Mouse (Mus musculus) midbrain, embryonic 11.5 days (tissue): ENCODE data around the gene Emp2. TPM values are rescaled to one million over a fixed set of nuclear protein-coding genes. Genes with fewer than 3 reads are reported as not detected.
A peak's percentile ranks its signal among the peaks of the same experiment; 100 is the strongest.

ENCODE experiments used
- ATAC-seq: fragments of 200-750 bp; cut with Nextera tagmentation; 2 replicates; pipeline ENCODE4 v1.8.0; 2017; ENCODE audit warnings: moderate TSS enrichment, moderate library complexity; ENCODE audit not compliant: low FRiP score
- DNase-seq: peaks from one replicate; pipeline ENCODE4 v3.0.0; 2015; ENCODE audit warnings: low spot score; ENCODE audit errors: missing footprints
- H3K27ac ChIP-seq: fragments of 300-500 bp; sonication (generic); 2 replicates; pipeline ENCODE4 v1.5.1; 2014; ENCODE audit warnings: low read depth, low read length
- H3K27me3 ChIP-seq: fragments of 300-500 bp; sonication (generic); 2 replicates; pipeline ENCODE4 v1.6.1; 2014; ENCODE audit warnings: mild to moderate bottlenecking, low read length, moderate library complexity, mixed read lengths; ENCODE audit not compliant: control insufficient read depth, insufficient read depth
- H3K36me3 ChIP-seq: fragments of 300-500 bp; sonication (generic); 2 replicates; pipeline ENCODE4 v1.6.1; 2014; ENCODE audit warnings: mild to moderate bottlenecking, low read length, moderate library complexity, mixed read lengths; ENCODE audit not compliant: control insufficient read depth, insufficient read depth
- H3K4me1 ChIP-seq: fragments of 300-500 bp; sonication (generic); 2 replicates; pipeline ENCODE4 v1.6.1; 2014; ENCODE audit warnings: low read length; ENCODE audit not compliant: control insufficient read depth, insufficient read depth
- H3K4me2 ChIP-seq: fragments of 300-500 bp; sonication (generic); 2 replicates; pipeline ENCODE4 v1.6.1; 2014; ENCODE audit warnings: mild to moderate bottlenecking, moderate library complexity
- H3K4me3 ChIP-seq: fragments of 300-500 bp; sonication (generic); 2 replicates; pipeline ENCODE4 v1.5.1; 2014; ENCODE audit warnings: low read depth, low read length
- H3K9ac ChIP-seq: fragments of 300-500 bp; sonication (generic); 2 replicates; pipeline ENCODE4 v1.6.1; 2014; ENCODE audit warnings: low read length
- H3K9me3 ChIP-seq: fragments of 300-500 bp; sonication (generic); 2 replicates; pipeline ENCODE4 v1.6.1; 2016; ENCODE audit warnings: low read length; ENCODE audit not compliant: control insufficient read depth
- WGBS: fragments of 180-500 bp; shearing (Covaris S2); extraction: QIAGEN DNeasy Blood & Tissue Kit; methylation state at CpG from one replicate; pipeline ENCODE4 v1.1.7; 2014; 5-methylcytosine and 5-hydroxymethylcytosine counted together
- polyA plus RNA-seq: library from polyadenylated mRNA; unstranded; fragments of >200 nt; fragmentation: Nextera tagmentation; extraction: Ambion mirVana; gene quantifications from 2 replicates; pipeline ENCODE4 v1.2.1, GENCODE M21; 2014

The Emp2 gene
- 3.2 and 4.3 TPM in 2 replicates for polyA plus RNA-seq

- H3K4me1 ChIP-seq: no peaks in the 10 kb centered on the region
- H3K4me3 ChIP-seq: peak within 1 kb of the TSS; percentile 43
- H3K27me3 ChIP-seq: peaks cover 10% of the 10 kb centered on the region
- no peak within 1 kb of the TSS for H3K27ac ChIP-seq
- DNase-seq: peak; percentile 93
- peak within 1 kb of the TSS; percentile 85 for H3K4me2 ChIP-seq
- no peaks in the 10 kb centered on the region for H3K36me3 ChIP-seq
- under 1% methylated on average over 39 of the region's 40 CpGs for WGBS
- no peaks in the 10 kb centered on the region for H3K9me3 ChIP-seq
- ATAC-seq: peak; percentile 87
- peak within 1 kb of the TSS; percentile 66 for H3K9ac ChIP-seq
Observed at GRCm38 (mm10) chr16:10313646-10314088, at the start of gene Emp2. Emp2 (minus strand) TSS chr16:10313968.

GRCm38 (mm10) chr16:10363061-10363460 lies 49.3 kb upstream of the Emp2 start:
- Histone ChIP-seq H3K36me3 (no peaks in the 10 kb centered on the region), H3K4me2 (no peak overlapping the region), H3K9me3 (no peaks in the 10 kb centered on the region), H3K9ac (no peak overlapping the region), H3K4me3 (no peak overlapping the region), H3K4me1 (no peaks in the 10 kb centered on the region), H3K27me3 (no peaks in the 10 kb centered on the region; the same call in 1 of the 2 replicates), H3K27ac (no peak overlapping the region)
- ATAC-seq (no peak), DNase-seq (no peak)
- 68% methylated on average over 1 of the region's 1 CpGs for WGBS

- H3K9ac ChIP-seq: no peak overlapping the region
- DNase-seq: no peak
- H3K36me3 ChIP-seq: no peaks in the 10 kb centered on the region
- no peaks in the 10 kb centered on the region; the same call in 1 of the 2 replicates for H3K27me3 ChIP-seq
- no peak overlapping the region for H3K4me3 ChIP-seq
- no peaks in the 10 kb centered on the region for H3K4me1 ChIP-seq
- no peak overlapping the region for H3K4me2 ChIP-seq
- WGBS: 88% methylated on average over 6 of the region's 6 CpGs
- ATAC-seq: no peak
- no peak overlapping the region for H3K27ac ChIP-seq
- H3K9me3 ChIP-seq: no peaks in the 10 kb centered on the region
Observed at GRCm38 (mm10) chr16:10359241-10359640, 45.5 kb upstream of the Emp2 start.

- DNase-seq (peak; percentile 99), ATAC-seq (peak; percentile 95)
- Histone ChIP-seq H3K4me3 (peak overlapping the region; percentile 9; the same call in 1 of the 2 replicates), H3K36me3 (no peaks in the 10 kb centered on the region), H3K9me3 (no peaks in the 10 kb centered on the region), H3K27me3 (no peaks in the 10 kb centered on the region; the same call in 1 of the 2 replicates), H3K9ac (no peak overlapping the region; the same call in 1 of the 2 replicates), H3K4me1 (no peaks in the 10 kb centered on the region), H3K4me2 (peak overlapping the region; percentile 41), H3K27ac (no peak overlapping the region)
- 14% methylated on average over 29 of the region's 30 CpGs for WGBS
Observed at GRCm38 (mm10) chr16:10358010-10358934, 44.5 kb upstream of the Emp2 start.

- Histone ChIP-seq H3K9ac (no peak overlapping the region), H3K4me1 (no peaks in the 10 kb centered on the region), H3K4me2 (no peak overlapping the region), H3K27ac (no peak overlapping the region), H3K36me3 (no peaks in the 10 kb centered on the region), H3K27me3 (no peaks in the 10 kb centered on the region; the same call in 1 of the 2 replicates), H3K9me3 (no peaks in the 10 kb centered on the region), H3K4me3 (no peak overlapping the region)
- no peak for ATAC-seq
- DNase-seq: no peak
Observed at GRCm38 (mm10) chr16:10355004-10355403, 41.2 kb upstream of the Emp2 start.

GRCm38 (mm10) chr16:10351050-10351636 lies 37.4 kb upstream of the Emp2 start:
- no peak overlapping the region for H3K9ac ChIP-seq
- no peak overlapping the region for H3K27ac ChIP-seq
- no peaks in the 10 kb centered on the region for H3K27me3 ChIP-seq
- DNase-seq: no peak
- H3K9me3 ChIP-seq: no peaks in the 10 kb centered on the region
- H3K36me3 ChIP-seq: no peaks in the 10 kb centered on the region
- H3K4me3 ChIP-seq: no peak overlapping the region
- H3K4me2 ChIP-seq: no peak overlapping the region
- H3K4me1 ChIP-seq: no peaks in the 10 kb centered on the region
- no peak for ATAC-seq
- WGBS: 72% methylated on average over 9 of the region's 9 CpGs

GRCm38 (mm10) chr16:10349876-10350275 lies 36.1 kb upstream of the Emp2 start:
- ATAC-seq (no peak), DNase-seq (no peak)
- H3K9ac ChIP-seq: no peak overlapping the region
- no peaks in the 10 kb centered on the region for H3K27me3 ChIP-seq
- no peak overlapping the region for H3K4me3 ChIP-seq
- 82% methylated on average over 10 of the region's 10 CpGs for WGBS
- no peaks in the 10 kb centered on the region for H3K4me1 ChIP-seq
- H3K9me3 ChIP-seq: no peaks in the 10 kb centered on the region
- H3K36me3 ChIP-seq: no peaks in the 10 kb centered on the region
- H3K4me2 ChIP-seq: no peak overlapping the region
- no peak overlapping the region for H3K27ac ChIP-seq

- H3K4me2 ChIP-seq: no peak overlapping the region
- WGBS: 85% methylated on average over 5 of the region's 5 CpGs
- ATAC-seq: no peak
Observed at GRCm38 (mm10) chr16:10349436-10349835, 35.7 kb upstream of the Emp2 start.

GRCm38 (mm10) chr16:10347551-10347950 lies 33.8 kb upstream of the Emp2 start:
- 89% methylated on average over 7 of the region's 7 CpGs for WGBS
- Histone ChIP-seq H3K27me3 (no peaks in the 10 kb centered on the region), H3K4me2 (no peak overlapping the region), H3K4me3 (no peak overlapping the region), H3K9ac (no peak overlapping the region), H3K36me3 (no peaks in the 10 kb centered on the region), H3K4me1 (no peaks in the 10 kb centered on the region; the same call in 1 of the 2 replicates), H3K9me3 (no peaks in the 10 kb centered on the region), H3K27ac (no peak overlapping the region)
- no peak for DNase-seq
- ATAC-seq: no peak

More at GRCm38 (mm10) chr16:10349436-10349835, 35.7 kb upstream of the Emp2 start:
- H3K9me3 ChIP-seq: no peaks in the 10 kb centered on the region
- no peak for DNase-seq
- H3K36me3 ChIP-seq: no peaks in the 10 kb centered on the region
- no peaks in the 10 kb centered on the region for H3K27me3 ChIP-seq
- no peak overlapping the region for H3K4me3 ChIP-seq
- H3K4me1 ChIP-seq: no peaks in the 10 kb centered on the region; the same call in 1 of the 2 replicates
- H3K9ac ChIP-seq: no peak overlapping the region
- H3K27ac ChIP-seq: no peak overlapping the region
